Mouse (Mus musculus) embryonic facial prominence, embryonic 12.5 days (tissue): ENCODE measurements at regions not wholly inside any gene's neighbourhood (a gene's known extent, or its start where the extent isn't known, plus 50 kb on each side); places are given as distances from the start of the nearest gene placed in this dataset.

ENCODE experiments used
- ATAC-seq: fragments of 200-750 bp; cut with Nextera tagmentation; 2 replicates; pipeline ENCODE4 v1.8.0; 2017; ENCODE audit not compliant: insufficient number of reproducible peaks, insufficient read depth, low FRiP score, low TSS enrichment
- H3K27ac ChIP-seq: fragments of 300-500 bp; sonication (generic); 2 replicates; pipeline ENCODE4 v1.5.1; 2016; ENCODE audit warnings: mild to moderate bottlenecking
- H3K27me3 ChIP-seq: fragments of 300-500 bp; sonication (generic); 2 replicates; pipeline ENCODE4 v1.6.1; 2016; ENCODE audit warnings: mild to moderate bottlenecking, moderate library complexity
- H3K36me3 ChIP-seq: fragments of 300-500 bp; sonication (generic); 2 replicates; pipeline ENCODE4 v1.6.1; 2016; ENCODE audit warnings: mild to moderate bottlenecking
- H3K4me1 ChIP-seq: fragments of 300-500 bp; sonication (generic); 2 replicates; pipeline ENCODE4 v1.6.1; 2016
- H3K4me2 ChIP-seq: fragments of 300-500 bp; sonication (generic); replicated peaks from 2 replicates; pipeline ENCODE4 v1.6.1; 2016; ENCODE audit warnings: mild to moderate bottlenecking, moderate library complexity
- H3K4me3 ChIP-seq: fragments of 300-500 bp; sonication (generic); 2 replicates; pipeline ENCODE4 v1.5.1; 2016; ENCODE audit warnings: mild to moderate bottlenecking
- H3K9ac ChIP-seq: fragments of 300-500 bp; sonication (generic); 2 replicates; pipeline ENCODE4 v1.6.1; 2016; ENCODE audit warnings: mild to moderate bottlenecking, moderate library complexity
- H3K9me3 ChIP-seq: fragments of 300-500 bp; sonication (generic); 2 replicates; pipeline ENCODE4 v1.6.1; 2016; ENCODE audit warnings: mild to moderate bottlenecking, moderate library complexity
- WGBS: fragments of 180-500 bp; shearing (Covaris S2); methylation state at CpG from one replicate; pipeline ENCODE4 v1.1.7; 2016; 5-methylcytosine and 5-hydroxymethylcytosine counted together

- Histone ChIP-seq H3K4me3 (no peak overlapping the region), H3K9ac (no peak overlapping the region), H3K4me2 (no peak overlapping the region), H3K27ac (no peak overlapping the region), H3K27me3 (no peaks in the 10 kb centered on the region), H3K4me1 (0 out of 2 replicates have a peak, but pooled peaks cover 2% of the 10 kb centered on the region), H3K9me3 (no peaks in the 10 kb centered on the region), H3K36me3 (no peaks in the 10 kb centered on the region)
- ATAC-seq = no peak
Observed at GRCm38 (mm10) chr7:124593462-124593861, 610.8 kb downstream of the Hs3st4 start.

- WGBS = 89% methylated on average over 6 of the region's 6 CpGs
- no peak for ATAC-seq
- Histone ChIP-seq H3K27me3 (no peaks in the 10 kb centered on the region), H3K4me1 (no peaks in the 10 kb centered on the region), H3K36me3 (no peaks in the 10 kb centered on the region), H3K4me2 (no peak overlapping the region), H3K4me3 (no peak overlapping the region), H3K27ac (no peak overlapping the region), H3K9me3 (no peaks in the 10 kb centered on the region), H3K9ac (no peak overlapping the region)
Observed at GRCm38 (mm10) chr7:124600767-124601166, 618.1 kb downstream of the Hs3st4 start.

- no peak for ATAC-seq
Observed at GRCm38 (mm10) chr7:124604581-124604980, 621.9 kb downstream of the Hs3st4 start.

GRCm38 (mm10) chr7:124605978-124606377, 623.3 kb downstream of the Hs3st4 start:
- Histone ChIP-seq H3K9me3 (no peaks in the 10 kb centered on the region), H3K27ac (no peak overlapping the region), H3K4me1 (no peaks in the 10 kb centered on the region), H3K4me2 (no peak overlapping the region), H3K4me3 (no peak overlapping the region), H3K27me3 (no peaks in the 10 kb centered on the region), H3K36me3 (no peaks in the 10 kb centered on the region), H3K9ac (no peak overlapping the region)
- 72% methylated on average over 1 of the region's 1 CpGs for WGBS
- no peak for ATAC-seq

More at GRCm38 (mm10) chr7:124604581-124604980, 621.9 kb downstream of the Hs3st4 start:
- Histone ChIP-seq H3K27me3 (no peaks in the 10 kb centered on the region), H3K27ac (no peak overlapping the region), H3K9ac (no peak overlapping the region), H3K4me2 (no peak overlapping the region), H3K4me1 (no peaks in the 10 kb centered on the region), H3K9me3 (no peaks in the 10 kb centered on the region), H3K36me3 (no peaks in the 10 kb centered on the region), H3K4me3 (no peak overlapping the region)
- 83% methylated on average over 2 of the region's 2 CpGs for WGBS

GRCm38 (mm10) chr7:124607061-124607460, 624.4 kb downstream of the Hs3st4 start:
- ATAC-seq = no peak
- no peak overlapping the region for H3K27ac ChIP-seq
- no peaks in the 10 kb centered on the region for H3K36me3 ChIP-seq
- no peak overlapping the region for H3K4me3 ChIP-seq
- no peak overlapping the region for H3K4me2 ChIP-seq
- no peaks in the 10 kb centered on the region for H3K4me1 ChIP-seq
- no peaks in the 10 kb centered on the region for H3K9me3 ChIP-seq
- no peaks in the 10 kb centered on the region for H3K27me3 ChIP-seq
- H3K9ac ChIP-seq = no peak overlapping the region

- 79% methylated on average over 3 of the region's 3 CpGs for WGBS
- no peaks in the 10 kb centered on the region for H3K36me3 ChIP-seq
- no peak overlapping the region for H3K4me2 ChIP-seq
- no peak overlapping the region for H3K4me3 ChIP-seq
- ATAC-seq = no peak
- no peaks in the 10 kb centered on the region for H3K27me3 ChIP-seq
- no peak overlapping the region for H3K9ac ChIP-seq
- H3K4me1 ChIP-seq = no peaks in the 10 kb centered on the region
- no peak overlapping the region for H3K27ac ChIP-seq
- no peaks in the 10 kb centered on the region for H3K9me3 ChIP-seq
Observed at GRCm38 (mm10) chr7:124610437-124610836, 627.8 kb downstream of the Hs3st4 start.

- no peak overlapping the region for H3K4me3 ChIP-seq
- no peaks in the 10 kb centered on the region for H3K27me3 ChIP-seq
- H3K4me2 ChIP-seq = no peak overlapping the region
- no peaks in the 10 kb centered on the region for H3K4me1 ChIP-seq
- no peaks in the 10 kb centered on the region for H3K36me3 ChIP-seq
- no peak overlapping the region for H3K27ac ChIP-seq
- 82% methylated on average over 6 of the region's 6 CpGs for WGBS
- no peak for ATAC-seq
- no peaks in the 10 kb centered on the region for H3K9me3 ChIP-seq
- no peak overlapping the region for H3K9ac ChIP-seq
Observed at GRCm38 (mm10) chr7:124647131-124647530, 664.5 kb downstream of the Hs3st4 start.

GRCm38 (mm10) chr7:124667180-124667968, 684.7 kb downstream of the Hs3st4 start:
- Histone ChIP-seq H3K36me3 (no peaks in the 10 kb centered on the region), H3K4me1 (no peaks in the 10 kb centered on the region), H3K27ac (no peak overlapping the region), H3K9ac (no peak overlapping the region), H3K4me2 (no peak overlapping the region), H3K4me3 (no peak overlapping the region), H3K27me3 (no peaks in the 10 kb centered on the region), H3K9me3 (no peaks in the 10 kb centered on the region)
- no peak for ATAC-seq
- WGBS = 27% methylated on average over 12 of the region's 12 CpGs

- no peak overlapping the region for H3K4me3 ChIP-seq
- H3K4me2 ChIP-seq = no peak overlapping the region
- no peaks in the 10 kb centered on the region for H3K36me3 ChIP-seq
- ATAC-seq = no peak
- H3K9me3 ChIP-seq = no peaks in the 10 kb centered on the region
- 80% methylated on average over 4 of the region's 4 CpGs for WGBS
- H3K4me1 ChIP-seq = no peaks in the 10 kb centered on the region
- no peaks in the 10 kb centered on the region for H3K27me3 ChIP-seq
- no peak overlapping the region for H3K27ac ChIP-seq
- no peak overlapping the region for H3K9ac ChIP-seq
Observed at GRCm38 (mm10) chr7:124668058-124668457, 685.4 kb downstream of the Hs3st4 start.

GRCm38 (mm10) chr7:124670477-124670876, 687.8 kb downstream of the Hs3st4 start:
- H3K4me2 ChIP-seq = no peak overlapping the region
- no peak overlapping the region for H3K4me3 ChIP-seq
- H3K9me3 ChIP-seq = no peaks in the 10 kb centered on the region
- H3K27ac ChIP-seq = no peak overlapping the region
- H3K9ac ChIP-seq = no peak overlapping the region
- H3K27me3 ChIP-seq = no peaks in the 10 kb centered on the region
- 82% methylated on average over 4 of the region's 4 CpGs for WGBS
- H3K4me1 ChIP-seq = no peaks in the 10 kb centered on the region
- H3K36me3 ChIP-seq = no peaks in the 10 kb centered on the region
- ATAC-seq = no peak

- Histone ChIP-seq H3K4me2 (no peak overlapping the region), H3K4me1 (no peaks in the 10 kb centered on the region), H3K4me3 (no peak overlapping the region), H3K9ac (no peak overlapping the region), H3K36me3 (no peaks in the 10 kb centered on the region), H3K9me3 (no peaks in the 10 kb centered on the region), H3K27me3 (no peaks in the 10 kb centered on the region), H3K27ac (no peak overlapping the region)
- ATAC-seq = no peak
Observed at GRCm38 (mm10) chr7:124671117-124671516, 688.4 kb downstream of the Hs3st4 start.

- no peak for ATAC-seq
- H3K4me3 ChIP-seq = no peak overlapping the region
- H3K27ac ChIP-seq = no peak overlapping the region
- no peaks in the 10 kb centered on the region for H3K4me1 ChIP-seq
- H3K36me3 ChIP-seq = no peaks in the 10 kb centered on the region
- H3K9ac ChIP-seq = no peak overlapping the region
- H3K9me3 ChIP-seq = no peaks in the 10 kb centered on the region
- no peaks in the 10 kb centered on the region for H3K27me3 ChIP-seq
- no peak overlapping the region for H3K4me2 ChIP-seq
- WGBS = 48% methylated on average over 3 of the region's 3 CpGs
Observed at GRCm38 (mm10) chr7:124676854-124677515, 694.3 kb downstream of the Hs3st4 start.
